Mouse (Mus musculus) hindbrain, embryonic 16.5 days (tissue): ENCODE results near the gene Dpy19l1. TPM values are rescaled to one million over a fixed set of nuclear protein-coding genes. Genes with fewer than 3 reads are reported as not detected.

Source experiments
- ATAC-seq: fragments of 200-750 bp; cut with Nextera tagmentation; 2 replicates; pipeline ENCODE4 v1.8.0; 2017; ENCODE audit warnings: moderate TSS enrichment, moderate library complexity
- H3K27ac ChIP-seq: fragments of 300-500 bp; sonication (generic); 2 replicates; pipeline ENCODE4 v1.5.1; 2014; ENCODE audit warnings: low read depth, mild to moderate bottlenecking, control low read depth, low read length, moderate library complexity
- H3K27me3 ChIP-seq: fragments of 300-500 bp; sonication (generic); replicated peaks from 2 replicates; pipeline ENCODE4 v1.6.1; 2014; ENCODE audit warnings: low read length; ENCODE audit not compliant: control insufficient read depth, insufficient read depth
- H3K36me3 ChIP-seq: fragments of 300-500 bp; sonication (generic); 2 replicates; pipeline ENCODE4 v1.6.1; 2014; ENCODE audit warnings: mild to moderate bottlenecking, low read length, moderate library complexity, mixed read lengths; ENCODE audit not compliant: control insufficient read depth, insufficient read depth
- H3K4me1 ChIP-seq: fragments of 300-500 bp; sonication (generic); 2 replicates; pipeline ENCODE4 v1.6.1; 2014; ENCODE audit warnings: low read depth, low read length; ENCODE audit not compliant: control insufficient read depth, insufficient read depth
- H3K4me2 ChIP-seq: fragments of 300-500 bp; sonication (generic); 2 replicates; pipeline ENCODE4 v1.6.1; 2014; ENCODE audit warnings: mild to moderate bottlenecking, low read length, control low read depth, moderate library complexity
- H3K4me3 ChIP-seq: fragments of 300-500 bp; sonication (generic); 2 replicates; pipeline ENCODE4 v1.5.1; 2014; ENCODE audit warnings: mild to moderate bottlenecking, low read length, control low read depth, moderate library complexity
- H3K9ac ChIP-seq: fragments of 300-500 bp; sonication (generic); 2 replicates; pipeline ENCODE4 v1.6.1; 2014; ENCODE audit warnings: low read depth, mild to moderate bottlenecking, control low read depth, low read length, moderate library complexity
- H3K9me3 ChIP-seq: fragments of 300-500 bp; sonication (generic); 2 replicates; pipeline ENCODE4 v1.6.1; 2014; ENCODE audit warnings: mild to moderate bottlenecking, low read length, moderate library complexity; ENCODE audit not compliant: control insufficient read depth
- WGBS: fragments of 180-500 bp; shearing (Covaris S2); extraction: QIAGEN DNeasy Blood & Tissue Kit; methylation state at CpG from one replicate; pipeline ENCODE4 v1.1.7; 2014; 5-methylcytosine and 5-hydroxymethylcytosine counted together
- polyA plus RNA-seq: library from polyadenylated mRNA; unstranded; fragments of >200 nt; fragmentation: Nextera tagmentation; extraction: Ambion mirVana; gene quantifications from 2 replicates; pipeline ENCODE4 v1.2.1, GENCODE M21; 2015

The Dpy19l1 gene
- polyA plus RNA-seq = 7.6 and 8.8 TPM in 2 replicates

DNA sequence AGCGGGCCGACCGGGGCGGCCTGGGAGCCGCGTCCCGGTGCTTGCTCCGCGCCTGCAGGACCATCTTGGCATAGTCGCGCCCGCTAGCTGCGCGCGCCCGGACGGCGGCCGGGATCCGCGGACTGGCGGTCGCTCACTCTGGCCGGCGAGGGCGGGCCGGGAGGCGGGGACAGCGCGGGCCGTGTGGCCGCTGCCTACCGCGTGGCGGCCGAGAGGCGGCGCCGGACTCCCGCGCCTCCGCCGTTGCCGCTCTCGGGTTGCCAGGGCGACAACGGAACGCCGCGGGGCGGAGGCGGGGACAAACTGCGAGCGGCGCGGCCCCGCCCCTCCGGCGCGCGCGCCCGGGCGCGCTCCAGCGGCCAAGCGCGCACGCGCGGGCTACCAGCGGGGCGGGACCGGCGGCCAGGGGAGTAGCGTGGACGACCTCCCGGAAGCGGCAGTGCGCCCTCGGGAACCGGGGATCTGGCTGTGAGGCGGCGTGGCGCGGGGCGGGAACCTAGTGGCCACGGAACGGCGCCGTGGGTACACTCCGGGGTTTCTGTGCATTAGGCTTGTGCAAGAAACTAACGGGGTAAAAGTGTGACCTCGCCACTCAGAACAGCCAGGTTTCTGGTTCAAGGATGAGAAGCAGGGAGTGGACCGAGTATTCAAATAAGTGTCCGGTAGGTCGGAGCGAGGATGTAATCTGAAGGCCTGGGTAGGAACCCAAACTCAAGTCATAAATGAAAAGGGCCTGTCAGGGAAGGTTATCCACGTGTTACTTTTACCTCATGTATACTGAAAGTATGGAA, at the start of gene Dpy19l1:
Gene Dpy19l1 (minus strand): TSS at position 74 of the 791 bp plus-strand sequence.
- Histone ChIP-seq H3K36me3 (no peaks in the 10 kb centered on the region), H3K4me1 (peaks cover 9% of the 10 kb centered on the region), H3K27ac (peak within 1 kb of the TSS; percentile 94), H3K27me3 (no peaks in the 10 kb centered on the region), H3K9ac (peak within 1 kb of the TSS; percentile 87), H3K4me2 (peak within 1 kb of the TSS; percentile 77), H3K4me3 (peak within 1 kb of the TSS; percentile 89), H3K9me3 (no peaks in the 10 kb centered on the region)
- ATAC-seq = peak; percentile 98
- WGBS = 0% methylated on average over 79 of the region's 99 CpGs

DNA sequence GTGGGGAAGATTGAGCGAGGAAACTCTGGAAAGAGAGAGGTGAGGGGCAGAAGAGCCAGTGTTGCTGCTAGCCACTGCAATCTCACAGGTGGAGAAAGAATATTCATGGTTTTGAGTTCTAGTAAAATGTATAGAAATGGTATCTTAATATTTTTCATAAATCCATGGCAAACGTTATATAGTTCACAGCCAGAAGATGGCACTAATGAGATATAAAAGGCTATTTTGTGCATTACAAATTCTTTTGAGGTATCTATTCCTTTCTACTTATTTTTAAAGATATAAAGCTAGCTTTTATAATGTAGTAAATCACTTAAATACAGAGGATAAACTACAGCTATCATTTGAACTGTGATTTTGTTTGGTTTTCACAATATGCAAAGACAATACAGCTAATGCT, 35.2 kb upstream of the Dpy19l1 start:
- Histone ChIP-seq H3K9me3 (no peaks in the 10 kb centered on the region), H3K4me3 (no peak overlapping the region), H3K9ac (no peak overlapping the region), H3K27me3 (no peaks in the 10 kb centered on the region), H3K36me3 (no peaks in the 10 kb centered on the region), H3K4me1 (no peaks in the 10 kb centered on the region), H3K4me2 (no peak overlapping the region), H3K27ac (no peak overlapping the region)
- WGBS = 50% methylated on average over 2 of the region's 2 CpGs
- ATAC-seq = no peak

DNA sequence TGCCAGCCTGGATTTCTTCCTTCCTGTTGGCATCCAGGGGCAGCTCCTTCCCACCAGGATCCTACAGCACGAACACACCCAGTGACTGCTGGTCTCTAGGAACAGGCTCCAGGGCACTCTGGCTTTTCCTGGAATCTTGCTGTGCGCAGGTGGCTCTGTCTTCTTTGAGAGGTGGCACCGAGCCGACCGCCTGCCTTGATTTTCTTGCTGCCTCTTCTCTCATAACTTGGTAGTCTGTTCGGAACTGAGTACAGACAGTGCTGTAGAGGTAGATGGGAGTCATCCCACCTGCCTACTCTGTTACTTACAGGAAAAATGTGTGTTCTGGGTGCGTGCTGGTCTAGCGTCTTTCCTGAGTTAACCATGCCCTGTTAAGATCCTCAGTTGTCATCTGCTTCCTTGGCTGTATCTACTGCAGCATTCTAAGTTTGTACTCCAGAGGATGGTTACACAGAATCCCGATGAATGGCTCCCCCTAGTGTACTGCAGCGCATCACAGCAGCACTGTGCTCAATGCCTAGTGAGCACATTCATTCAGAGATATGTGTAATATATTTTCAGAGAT, 13.7 kb upstream of the Dpy19l1 start:
- no peaks in the 10 kb centered on the region for H3K36me3 ChIP-seq
- H3K4me3 ChIP-seq = no peak overlapping the region
- peaks cover 4% of the 10 kb centered on the region for H3K4me1 ChIP-seq
- H3K9me3 ChIP-seq = no peaks in the 10 kb centered on the region
- H3K27me3 ChIP-seq = no peaks in the 10 kb centered on the region
- WGBS = 59% methylated on average over 10 of the region's 10 CpGs
- H3K27ac ChIP-seq = no peak overlapping the region
- no peak overlapping the region for H3K9ac ChIP-seq
- ATAC-seq = peak; percentile 93
- H3K4me2 ChIP-seq = no peak overlapping the region

DNA sequence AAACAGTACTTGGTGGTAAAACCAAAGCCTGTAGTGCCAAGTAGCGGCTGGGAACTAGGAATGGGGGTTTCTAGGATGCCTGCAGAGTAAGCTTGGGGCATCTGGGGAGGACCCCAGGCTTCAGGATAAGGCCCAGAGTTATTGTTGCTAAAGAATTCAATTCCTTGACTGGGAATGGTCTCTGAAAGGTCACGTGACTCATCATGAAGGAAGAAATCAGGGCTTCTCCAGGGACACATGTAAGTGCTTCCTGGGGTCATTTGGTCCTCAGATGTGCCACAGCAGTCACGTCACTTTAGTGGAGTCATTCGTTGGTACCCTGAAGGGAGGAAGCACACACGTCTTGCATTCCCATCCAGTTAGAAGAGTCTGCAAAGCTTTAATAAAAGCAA, 11.1 kb upstream of the Dpy19l1 start:
- Histone ChIP-seq H3K9ac (no peak overlapping the region), H3K27me3 (no peaks in the 10 kb centered on the region), H3K4me1 (peaks cover 4% of the 10 kb centered on the region), H3K4me2 (no peak overlapping the region), H3K4me3 (no peak overlapping the region), H3K27ac (no peak overlapping the region), H3K9me3 (no peaks in the 10 kb centered on the region), H3K36me3 (no peaks in the 10 kb centered on the region)
- ATAC-seq = no peak
- 79% methylated on average over 5 of the region's 5 CpGs for WGBS

DNA sequence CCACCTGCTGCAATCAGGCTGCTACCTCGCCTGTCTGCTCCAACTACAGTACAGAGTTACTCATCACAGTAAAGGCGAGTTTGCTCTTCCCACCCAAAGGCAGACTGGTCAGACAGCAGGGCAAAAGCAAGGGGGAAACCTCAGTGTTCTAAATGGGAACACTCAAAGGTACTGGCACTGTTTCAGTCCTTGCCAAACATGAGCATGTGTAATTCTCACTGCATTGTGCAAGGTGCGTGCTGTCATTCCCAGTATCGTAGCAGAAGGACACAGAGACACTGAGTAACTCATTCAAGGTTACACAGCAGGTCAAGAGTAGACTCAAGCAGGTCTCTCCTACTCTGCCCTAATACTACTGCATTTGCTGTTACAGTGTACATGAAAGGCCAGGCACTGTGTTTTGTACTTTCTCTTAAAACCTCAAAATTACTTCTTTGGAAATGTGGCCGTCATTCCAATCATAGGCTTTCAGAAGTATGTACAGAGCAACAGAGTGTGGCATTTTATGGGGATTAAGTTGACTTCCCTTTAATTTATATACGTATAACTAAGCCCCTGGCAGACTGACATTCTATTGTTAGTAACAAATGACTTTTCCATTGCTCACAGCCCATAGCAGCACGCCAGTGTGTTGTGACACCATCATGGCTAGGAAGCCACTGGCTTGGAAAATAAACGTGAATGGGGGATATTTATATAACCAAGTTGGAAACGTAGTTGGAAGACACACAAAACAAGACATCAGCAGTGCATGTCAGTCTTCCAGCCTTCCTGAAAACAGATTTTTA, 10.5 kb upstream of the Dpy19l1 start:
- no peaks in the 10 kb centered on the region for H3K36me3 ChIP-seq
- no peak for ATAC-seq
- H3K27ac ChIP-seq = no peak overlapping the region
- 77% methylated on average over 9 of the region's 9 CpGs for WGBS
- H3K4me1 ChIP-seq = peaks cover 4% of the 10 kb centered on the region
- H3K4me2 ChIP-seq = no peak overlapping the region
- no peaks in the 10 kb centered on the region for H3K27me3 ChIP-seq
- H3K4me3 ChIP-seq = no peak overlapping the region
- H3K9ac ChIP-seq = no peak overlapping the region
- no peaks in the 10 kb centered on the region for H3K9me3 ChIP-seq

DNA sequence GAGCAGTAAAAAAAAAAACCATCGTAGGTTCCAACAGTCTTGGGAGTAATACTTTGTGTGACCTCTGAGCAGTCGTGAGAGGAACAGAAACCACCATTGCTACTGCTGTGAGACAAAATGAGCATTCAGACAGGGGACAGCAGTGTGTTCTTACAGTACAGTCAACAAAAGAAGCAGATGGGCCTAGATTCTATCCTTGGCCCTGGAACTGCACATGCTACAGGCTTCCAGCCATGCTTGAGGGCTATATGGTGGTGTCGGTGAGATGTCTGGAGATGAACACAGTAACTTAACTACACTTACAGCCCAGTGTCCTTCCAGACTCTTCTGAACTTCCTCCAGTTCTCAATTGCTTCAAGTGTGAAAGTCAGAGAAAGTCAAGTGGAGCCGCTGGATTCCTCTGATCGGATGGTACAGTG, 9.2 kb upstream of the Dpy19l1 start:
- H3K9me3 ChIP-seq = no peaks in the 10 kb centered on the region
- H3K4me2 ChIP-seq = no peak overlapping the region
- WGBS = 91% methylated on average over 5 of the region's 5 CpGs
- H3K36me3 ChIP-seq = no peaks in the 10 kb centered on the region
- H3K27ac ChIP-seq = no peak overlapping the region
- no peak for ATAC-seq
- peaks cover 4% of the 10 kb centered on the region for H3K4me1 ChIP-seq
- no peaks in the 10 kb centered on the region for H3K27me3 ChIP-seq
- H3K9ac ChIP-seq = no peak overlapping the region
- H3K4me3 ChIP-seq = no peak overlapping the region

DNA sequence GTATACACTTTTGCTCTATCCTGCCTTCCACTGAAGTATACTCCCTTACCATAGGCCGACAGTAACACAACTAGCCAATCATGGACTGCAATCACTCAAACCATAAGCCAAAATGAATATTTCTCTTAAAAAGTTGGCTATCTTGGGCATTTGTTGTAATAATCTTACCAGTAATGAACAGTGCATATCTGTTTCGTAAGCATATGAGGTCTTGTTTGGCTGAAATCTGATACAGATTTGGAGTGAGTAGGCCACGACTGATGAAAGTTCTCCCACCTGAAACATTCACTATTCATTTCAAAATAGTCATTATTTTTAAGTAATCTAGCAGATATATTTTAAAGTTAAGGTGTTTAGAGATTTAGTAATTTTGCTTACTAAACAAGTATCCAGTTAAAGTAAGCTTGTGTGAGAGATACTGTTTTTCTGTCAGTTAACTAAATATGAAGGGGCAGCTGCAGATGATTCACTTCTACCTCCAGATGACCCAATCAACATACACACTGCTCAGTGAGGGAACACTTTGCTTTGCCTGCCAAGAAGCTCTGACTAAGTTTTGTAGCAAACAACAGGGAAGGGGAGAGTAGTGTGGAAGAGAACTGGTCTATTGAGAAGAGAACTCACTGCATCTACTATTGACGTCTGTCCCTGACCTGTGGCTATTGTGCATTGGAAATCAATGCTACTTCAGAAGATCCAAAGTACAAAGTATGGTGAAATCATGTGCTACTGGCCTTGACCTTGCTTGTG, 8.6 kb upstream of the Dpy19l1 start:
- ATAC-seq = no peak
- Histone ChIP-seq H3K4me3 (no peak overlapping the region), H3K9me3 (no peaks in the 10 kb centered on the region), H3K36me3 (no peaks in the 10 kb centered on the region), H3K27ac (no peak overlapping the region), H3K4me2 (no peak overlapping the region), H3K9ac (no peak overlapping the region), H3K4me1 (peaks cover 2% of the 10 kb centered on the region), H3K27me3 (no peaks in the 10 kb centered on the region)
- WGBS = 85% methylated on average over 4 of the region's 4 CpGs

DNA sequence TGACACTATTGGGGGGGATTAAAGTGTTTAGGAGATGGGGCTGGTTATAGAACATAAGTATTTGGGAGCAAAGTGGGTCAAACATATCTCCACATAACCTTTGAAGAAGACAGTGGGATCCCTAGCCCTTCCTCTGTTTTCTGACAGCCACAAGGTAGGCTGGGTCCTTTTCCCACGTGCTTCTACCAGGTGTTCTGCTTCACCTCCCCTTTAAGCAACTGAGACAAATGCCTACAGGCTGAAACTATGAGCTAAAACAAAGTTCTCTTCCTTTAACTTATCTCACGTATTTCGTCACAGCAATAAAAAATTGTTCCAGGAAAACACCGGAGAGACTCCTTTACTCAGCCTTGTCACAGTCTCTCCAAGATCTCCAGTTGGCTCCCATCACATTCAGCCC, 5.9 kb upstream of the Dpy19l1 start:
- Histone ChIP-seq H3K9ac (no peak overlapping the region), H3K4me1 (peaks cover 1% of the 10 kb centered on the region; the same call in 1 of the 2 replicates), H3K27ac (no peak overlapping the region), H3K9me3 (no peaks in the 10 kb centered on the region), H3K36me3 (no peaks in the 10 kb centered on the region), H3K27me3 (no peaks in the 10 kb centered on the region), H3K4me3 (no peak overlapping the region), H3K4me2 (no peak overlapping the region)
- no peak for ATAC-seq
- WGBS = 89% methylated on average over 4 of the region's 4 CpGs
